Mouse (Mus musculus) CH12.LX (cell line): ENCODE data around the gene Aes. TPM values are rescaled to one million over a fixed set of nuclear protein-coding genes. Genes with fewer than 3 reads are reported as not detected.

Source experiments
- DNase-seq: peaks from one replicate; pipeline ENCODE4 v3.0.0-alpha.2; 2013; ENCODE audit errors: extremely low read depth
- H3K27ac ChIP-seq: 2 replicates; pipeline ENCODE4 v1.5.1; 2012; ENCODE audit warnings: low read depth, mild to moderate bottlenecking, control low read depth, moderate library complexity; ENCODE audit not compliant: insufficient read depth
- H3K27me3 ChIP-seq: replicated peaks from 2 replicates; pipeline ENCODE3; 2012; ENCODE audit warnings: inconsistent platforms
- H3K36me3 ChIP-seq, 2 experiments: replicated peaks in 1 of 2; 2 replicates each; pipeline versions ENCODE3 to v1.6.1; 2012; ENCODE audit warnings: inconsistent platforms in 1 of 2, low read length in 1 of 2, mild to moderate bottlenecking in 1 of 2, mixed read lengths in 1 of 2, moderate library complexity in 1 of 2; ENCODE audit not compliant: control insufficient read depth in 1 of 2, insufficient read depth in 1 of 2
- H3K4me1 ChIP-seq, 2 experiments: 2 replicates each; pipeline ENCODE4 v1.6.1; 2012; ENCODE audit warnings: inconsistent platforms in 1 of 2, moderate library complexity in 1 of 2; ENCODE audit not compliant: insufficient read depth in 2 of 2, control insufficient read depth in 1 of 2
- H3K4me2 ChIP-seq: 2 replicates; pipeline ENCODE4 v1.6.1; 2012; ENCODE audit warnings: low read depth, mild to moderate bottlenecking, control low read depth; ENCODE audit not compliant: poor library complexity, insufficient read depth, severe bottlenecking
- H3K4me3 ChIP-seq, 3 experiments: fragments of 150-350 bp in 1 of 3; sonication (generic) in 1 of 3; replicated peaks in 1 of 3; 2 replicates each; pipeline versions ENCODE3 to v1.5.1; 2011 to 2012; ENCODE audit warnings: low read depth in 2 of 3, low read length in 2 of 3, mild to moderate bottlenecking in 2 of 3, moderate library complexity in 2 of 3, control low read depth in 1 of 3, improper control_type of control experiment in 1 of 3, inconsistent platforms in 1 of 3, mixed read lengths in 1 of 3; ENCODE audit not compliant: poor library complexity in 1 of 3
- H3K79me2 ChIP-seq: replicated peaks from 2 replicates; pipeline ENCODE4 v1.6.1; 2012; ENCODE audit warnings: mild to moderate bottlenecking, moderate library complexity; ENCODE audit not compliant: control insufficient read depth, poor library complexity, insufficient read depth, severe bottlenecking; ENCODE audit errors: extremely low read depth
- H3K9ac ChIP-seq: 2 replicates; pipeline ENCODE4 v1.6.1; 2012; ENCODE audit warnings: low read depth, mild to moderate bottlenecking, control low read depth, moderate library complexity; ENCODE audit not compliant: insufficient read depth
- H3K9me3 ChIP-seq: replicated peaks from 2 replicates; pipeline ENCODE3; 2012; ENCODE audit warnings: low read length, inconsistent platforms, mixed read lengths
- BHLHE40 ChIP-seq: IDR thresholded peaks from 2 replicates; pipeline ENCODE4 v1.6.1; 2011; ENCODE audit warnings: mild to moderate bottlenecking, low read depth, low read length, improper control_type of control experiment
- CTCF ChIP-seq, 2 experiments: IDR thresholded peaks in 1 of 2; conservative IDR thresholded peaks in 1 of 2; 2 replicates each; pipeline ENCODE4 v1.5.1; 2011 to 2012; ENCODE audit warnings: low read depth in 2 of 2, low read length in 2 of 2, improper control_type of control experiment in 1 of 2, inconsistent platforms in 1 of 2, mild to moderate bottlenecking in 1 of 2, moderate library complexity in 1 of 2
- ETS1 ChIP-seq: conservative IDR thresholded peaks from 2 replicates; pipeline ENCODE4 v1.6.1; 2012; ENCODE audit warnings: low read depth, mild to moderate bottlenecking, inconsistent platforms, low read length, improper control_type of control experiment, moderate library complexity
- JUN ChIP-seq: IDR thresholded peaks from 2 replicates; pipeline ENCODE4 v1.6.1; 2011; ENCODE audit warnings: low read depth, mild to moderate bottlenecking, low read length, improper control_type of control experiment, moderate library complexity; ENCODE audit not compliant: insufficient read depth
- MAZ ChIP-seq: IDR thresholded peaks from 2 replicates; pipeline ENCODE4 v1.6.1; 2012; ENCODE audit warnings: low read depth, mild to moderate bottlenecking, inconsistent platforms, low read length, improper control_type of control experiment, moderate library complexity
- MYC ChIP-seq: IDR thresholded peaks from 2 replicates; pipeline ENCODE4 v1.6.1; 2011; ENCODE audit warnings: low read depth, mild to moderate bottlenecking, improper control_type of control experiment, low read length
- NELFE ChIP-seq: IDR thresholded peaks from 2 replicates; pipeline ENCODE4 v1.6.1; 2011; ENCODE audit warnings: low read depth, low read length, improper control_type of control experiment
- POLR2A ChIP-seq: IDR thresholded peaks from 2 replicates; pipeline ENCODE4 v1.6.1; 2011; ENCODE audit warnings: low read depth, mild to moderate bottlenecking, improper control_type of control experiment, low read length
- RAD21 ChIP-seq: IDR thresholded peaks from 2 replicates; pipeline ENCODE4 v1.6.1; 2011; ENCODE audit warnings: low read depth, mild to moderate bottlenecking, low read length, improper control_type of control experiment, moderate library complexity
- SMC3 ChIP-seq: IDR thresholded peaks from 2 replicates; pipeline ENCODE4 v1.6.1; 2011; ENCODE audit warnings: low read depth, low read length, improper control_type of control experiment
- USF1 ChIP-seq: IDR thresholded peaks from 2 replicates; pipeline ENCODE4 v1.6.1; 2014; ENCODE audit warnings: low read depth, mild to moderate bottlenecking, inconsistent platforms, low read length, improper control_type of control experiment
- ZKSCAN1 ChIP-seq: IDR thresholded peaks from 2 replicates; pipeline ENCODE4 v1.6.1; 2012; ENCODE audit warnings: low read depth, inconsistent platforms, low read length, improper control_type of control experiment, borderline replicate concordance
- ZMIZ1 ChIP-seq: IDR thresholded peaks from 2 replicates; pipeline ENCODE4 v1.6.1; 2012; ENCODE audit warnings: low read depth, mild to moderate bottlenecking, inconsistent platforms, low read length, improper control_type of control experiment
- dilution Hi-C: fragments of 300-500 bp; cut with MboI; formaldehyde crosslinking; loops from 2 replicates; pipeline ENCODE4 v1.14.3; 2020; ENCODE audit warnings: low sequenced_read_pairs; ENCODE audit not compliant: extremely low pct_unique_long_range_greater_than_20kb, extremely low pct_ligation_motif_present
- in situ Hi-C: fragments of 300-500 bp; cut with MboI; formaldehyde crosslinking; loops from 3 replicates; pipeline ENCODE4 v1.14.3; 2019; ENCODE audit warnings: low sequenced_read_pairs, low pct_ligation_motif_present, low pct_unique_long_range_greater_than_20kb, mixed read lengths
- polyA plus RNA-seq: library from polyadenylated mRNA; unstranded; fragments of >175 nt; gene quantifications from 2 replicates; pipeline ENCODE4 v1.2.1, GENCODE M21; 2012; ENCODE audit warnings: low read depth; ENCODE audit not compliant: insufficient read length
- total RNA-seq, 2 experiments: library from RNA; depleted of rRNA; stranded (reverse); fragments of 300-350 nt in 1 of 2; fragments of >200 nt in 1 of 2; gene quantifications; 2 replicates each; pipeline ENCODE4 v1.2.3; 2012 to 2014

The Aes gene
- total and polyA plus RNA-seq, 3 experiments: 11.5 to 114 (median 25.1) TPM

GRCm38 (mm10) chr10:81564734-81565133, 5.4 kb downstream of the Aes start:
- in situ Hi-C loops (loop anchor here (5.0 kb wide), 1 partner anchor 38 kb away; the partner anchor contains the start of gene Tle6), dilution Hi-C loops (no loop called here)
- DNase-seq: peak; percentile 46
- H3K27me3 ChIP-seq: peaks cover 84% of the 10 kb centered on the region
- H3K4me1 ChIP-seq: peaks cover 5 to 8% of the 10 kb centered on the region in 2 experiments; a peak in 3 of 4 replicates
- no peak overlapping the region for H3K9ac ChIP-seq
- TF ChIP-seq MAZ (no peak), SMC3 (peak; percentile 65), ZKSCAN1 (no peak), CTCF (conservative IDR thresholded peaks at IDR 0.05 in 1 of 2, IDR thresholded peaks at IDR 0.05 in 1 of 2; ENCODE audit: low read depth in 2 of 2, low read length in 2 of 2) (peak; percentile 20 to 68; a peak in 2 of 4 replicates), USF1 (no peak), MYC (no peak), BHLHE40 (no peak), RAD21 (peak; percentile 45), JUN (no peak), POLR2A (no peak), NELFE (no peak), ETS1 (no peak)
- H3K4me3 ChIP-seq: no peak overlapping the region
- H3K4me2 ChIP-seq: no peak overlapping the region
- no peak overlapping the region for H3K27ac ChIP-seq
- peaks cover 12% of the 10 kb centered on the region; the same call in 1 of the 2 replicates for H3K79me2 ChIP-seq
- H3K9me3 ChIP-seq: no peaks in the 10 kb centered on the region
- H3K36me3 ChIP-seq: peaks cover 8 to 25% of the 10 kb centered on the region in 2 experiments

GRCm38 (mm10) chr10:81565257-81566228, 6.3 kb downstream of the Aes start:
- dilution Hi-C loops (no loop called here), in situ Hi-C loops (no loop called here)
- Histone ChIP-seq H3K27me3 (peaks cover 87% of the 10 kb centered on the region), H3K27ac (no peak overlapping the region), H3K9ac (no peak overlapping the region), H3K4me1 (peaks cover 5 to 8% of the 10 kb centered on the region in 2 experiments; a peak in 3 of 4 replicates), H3K36me3 (peaks cover 8 to 25% of the 10 kb centered on the region in 2 experiments), H3K4me3 (no peak overlapping the region), H3K9me3 (no peaks in the 10 kb centered on the region), H3K4me2 (no peak overlapping the region), H3K79me2 (peaks cover 4% of the 10 kb centered on the region; the same call in 1 of the 2 replicates)
- TF ChIP-seq ZMIZ1: no peak
- no peak for DNase-seq
